Mouse (Mus musculus): ENCODE data around the gene Slc38a6. TPM values are rescaled to one million over a fixed set of nuclear protein-coding genes. Genes with fewer than 3 reads are reported as not detected.

The Slc38a6 gene
- polyA plus RNA-seq, 1 experiment from 2014 or later: 7.6 TPM

- H3K36me3 ChIP-seq (ENCODE audit: poor library complexity, severe bottlenecking): peaks cover 4% of the 10 kb centered on the region; the same call in 1 of the 2 replicates
- no peaks in the 10 kb centered on the region for H3K9me3 ChIP-seq (replicated peaks)
- no peak overlapping the region for H3K4me2 ChIP-seq
- H3K4me3 ChIP-seq: no peak overlapping the region
- peaks cover 10% of the 10 kb centered on the region for H3K4me1 ChIP-seq
- no peak for ATAC-seq
- no peak overlapping the region for H3K9ac ChIP-seq
- no peaks in the 10 kb centered on the region for H3K27me3 ChIP-seq
- no peak overlapping the region for H3K27ac ChIP-seq
- 85% methylated on average over 12 of the region's 12 CpGs for WGBS
Measured at GRCm38 (mm10) chr12:73345157-73345556, 58.6 kb downstream of the Slc38a6 start.

DNA sequence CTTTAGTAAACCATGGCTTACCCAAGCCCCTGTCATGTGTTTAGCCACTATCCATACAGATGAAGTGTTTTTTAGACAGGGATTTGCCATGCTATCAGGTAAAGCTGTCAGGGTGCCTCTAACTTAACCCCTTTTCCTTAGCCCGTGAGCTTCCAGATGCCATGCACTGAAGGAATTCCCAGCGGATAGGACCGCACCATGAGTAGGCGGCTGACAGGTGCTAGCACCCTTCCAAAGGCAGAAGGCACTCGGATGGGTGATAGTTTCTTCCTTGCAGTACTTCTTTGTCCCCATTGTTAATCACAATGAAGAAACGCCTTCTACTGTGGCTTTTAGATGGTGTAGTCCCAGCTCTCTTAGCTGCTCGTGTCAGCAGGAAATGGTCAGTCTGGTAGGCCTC lies 60.6 kb downstream of the Slc38a6 start:
- H3K36me3 ChIP-seq (ENCODE audit: poor library complexity, severe bottlenecking): peaks cover 4% of the 10 kb centered on the region; the same call in 1 of the 2 replicates
- no peak for ATAC-seq
- H3K9me3 ChIP-seq (replicated peaks): no peaks in the 10 kb centered on the region
- H3K4me2 ChIP-seq: no peak overlapping the region
- WGBS: 81% methylated on average over 7 of the region's 7 CpGs
- no peaks in the 10 kb centered on the region for H3K27me3 ChIP-seq
- no peak overlapping the region for H3K27ac ChIP-seq
- no peak overlapping the region for H3K9ac ChIP-seq
- no peaks in the 10 kb centered on the region for H3K4me1 ChIP-seq
- no peak overlapping the region for H3K4me3 ChIP-seq

- ATAC-seq: no peak
- 70% methylated on average over 7 of the region's 7 CpGs for WGBS
Measured at GRCm38 (mm10) chr12:73350466-73350865, 63.9 kb downstream of the Slc38a6 start.

GRCm38 (mm10) chr12:73350982-73351381 lies 64.4 kb downstream of the Slc38a6 start:
- Histone ChIP-seq H3K4me1 (peaks cover 16% of the 10 kb centered on the region), H3K27me3 (no peaks in the 10 kb centered on the region), H3K9ac (no peak overlapping the region), H3K4me3 (no peak overlapping the region), H3K9me3 (replicated peaks) (no peaks in the 10 kb centered on the region), H3K27ac (no peak overlapping the region), H3K36me3 (ENCODE audit: poor library complexity, severe bottlenecking) (no peaks in the 10 kb centered on the region), H3K4me2 (no peak overlapping the region)
- ATAC-seq: no peak
- 38% methylated on average over 9 of the region's 9 CpGs for WGBS

More at GRCm38 (mm10) chr12:73350466-73350865, 63.9 kb downstream of the Slc38a6 start:
- no peaks in the 10 kb centered on the region for H3K36me3 ChIP-seq (ENCODE audit: poor library complexity, severe bottlenecking)
- H3K27ac ChIP-seq: no peak overlapping the region
- no peak overlapping the region for H3K4me3 ChIP-seq
- H3K27me3 ChIP-seq: no peaks in the 10 kb centered on the region
- H3K4me2 ChIP-seq: no peak overlapping the region
- no peaks in the 10 kb centered on the region for H3K9me3 ChIP-seq (replicated peaks)
- H3K4me1 ChIP-seq: peaks cover 15% of the 10 kb centered on the region
- H3K9ac ChIP-seq: no peak overlapping the region

- H3K4me1 ChIP-seq: peaks cover 16% of the 10 kb centered on the region
- H3K36me3 ChIP-seq (ENCODE audit: poor library complexity, severe bottlenecking): no peaks in the 10 kb centered on the region
- no peak overlapping the region for H3K4me2 ChIP-seq
- WGBS: 90% methylated on average over 14 of the region's 14 CpGs
- H3K4me3 ChIP-seq: no peak overlapping the region
- H3K27me3 ChIP-seq: no peaks in the 10 kb centered on the region
- H3K9ac ChIP-seq: no peak overlapping the region
- no peak for ATAC-seq
- H3K9me3 ChIP-seq (replicated peaks): no peaks in the 10 kb centered on the region
- no peak overlapping the region for H3K27ac ChIP-seq
Measured at GRCm38 (mm10) chr12:73351746-73352145, 65.2 kb downstream of the Slc38a6 start.

- Histone ChIP-seq H3K4me3 (no peak overlapping the region), H3K4me2 (no peak overlapping the region), H3K4me1 (peaks cover 16% of the 10 kb centered on the region), H3K36me3 (ENCODE audit: poor library complexity, severe bottlenecking) (no peaks in the 10 kb centered on the region), H3K9me3 (replicated peaks) (no peaks in the 10 kb centered on the region; the same call in 1 of the 2 replicates), H3K27ac (no peak overlapping the region), H3K27me3 (no peaks in the 10 kb centered on the region), H3K9ac (no peak overlapping the region)
- WGBS: 85% methylated on average over 5 of the region's 5 CpGs
- peak; percentile 45; the same call in 1 of the 2 replicates for ATAC-seq
Measured at GRCm38 (mm10) chr12:73353362-73353761, 66.8 kb downstream of the Slc38a6 start.

DNA sequence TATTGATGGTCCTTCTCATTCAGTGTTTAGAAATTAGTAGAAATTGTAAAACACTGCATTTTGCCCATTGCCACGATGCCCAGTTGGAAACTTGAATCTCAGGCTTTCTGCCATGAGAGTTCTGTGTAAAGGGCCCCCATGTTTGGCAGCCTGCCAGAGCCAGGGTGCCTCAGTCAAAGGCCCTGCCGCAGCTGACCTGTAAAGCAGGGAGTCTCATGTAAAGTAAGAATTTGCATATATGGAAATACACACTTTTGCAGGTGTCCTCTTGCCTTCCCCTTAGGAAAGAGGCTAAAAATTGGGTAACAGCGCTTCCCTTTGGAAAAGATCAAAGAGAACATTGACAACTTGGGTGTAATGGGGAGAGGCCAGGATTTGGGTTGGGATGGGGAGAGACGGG lies 67.9 kb downstream of the Slc38a6 start:
- Histone ChIP-seq H3K9me3 (replicated peaks) (no peaks in the 10 kb centered on the region; the same call in 1 of the 2 replicates), H3K36me3 (ENCODE audit: poor library complexity, severe bottlenecking) (no peaks in the 10 kb centered on the region), H3K27me3 (no peaks in the 10 kb centered on the region), H3K9ac (no peak overlapping the region), H3K4me2 (no peak overlapping the region), H3K27ac (no peak overlapping the region), H3K4me1 (peaks cover 16% of the 10 kb centered on the region), H3K4me3 (no peak overlapping the region)
- 45% methylated on average over 4 of the region's 4 CpGs for WGBS
- ATAC-seq: peak; percentile 51; the same call in 1 of the 2 replicates

- H3K9ac ChIP-seq: no peak overlapping the region
- WGBS: 69% methylated on average over 14 of the region's 14 CpGs
- H3K4me1 ChIP-seq: peaks cover 16% of the 10 kb centered on the region
- H3K36me3 ChIP-seq (ENCODE audit: poor library complexity, severe bottlenecking): no peaks in the 10 kb centered on the region
- H3K27me3 ChIP-seq: no peaks in the 10 kb centered on the region
- no peaks in the 10 kb centered on the region; the same call in 1 of the 2 replicates for H3K9me3 ChIP-seq (replicated peaks)
- no peak overlapping the region for H3K4me3 ChIP-seq
- H3K4me2 ChIP-seq: no peak overlapping the region
- H3K27ac ChIP-seq: no peak overlapping the region
- ATAC-seq: no peak
Measured at GRCm38 (mm10) chr12:73355084-73355775, 68.7 kb downstream of the Slc38a6 start.

DNA sequence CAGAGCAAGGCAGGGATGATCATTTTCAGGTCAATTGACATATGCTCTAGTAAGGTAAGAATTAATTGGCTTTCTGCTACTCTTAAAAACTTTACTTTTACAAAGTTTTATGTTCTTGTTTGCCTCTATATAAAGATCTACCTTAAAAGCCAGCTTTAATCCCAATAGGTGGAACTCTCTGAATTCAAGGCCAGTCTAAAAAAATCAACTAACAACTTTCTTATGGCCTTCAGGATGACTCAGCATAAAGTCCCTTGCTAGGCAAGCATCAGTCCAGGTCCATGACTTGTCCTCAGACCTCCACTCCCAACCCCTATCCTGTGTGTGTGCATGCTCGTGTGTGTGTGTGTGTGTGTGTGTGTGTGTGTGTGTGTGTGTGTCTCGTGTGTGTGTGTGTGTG lies 70.1 kb downstream of the Slc38a6 start:
- Histone ChIP-seq H3K27ac (no peak overlapping the region), H3K9me3 (replicated peaks) (no peaks in the 10 kb centered on the region; the same call in 1 of the 2 replicates), H3K4me3 (no peak overlapping the region), H3K36me3 (ENCODE audit: poor library complexity, severe bottlenecking) (no peaks in the 10 kb centered on the region), H3K27me3 (no peaks in the 10 kb centered on the region), H3K4me1 (peaks cover 16% of the 10 kb centered on the region), H3K4me2 (no peak overlapping the region), H3K9ac (no peak overlapping the region)
- 92% methylated on average over 2 of the region's 2 CpGs for WGBS
- ATAC-seq: no peak

DNA sequence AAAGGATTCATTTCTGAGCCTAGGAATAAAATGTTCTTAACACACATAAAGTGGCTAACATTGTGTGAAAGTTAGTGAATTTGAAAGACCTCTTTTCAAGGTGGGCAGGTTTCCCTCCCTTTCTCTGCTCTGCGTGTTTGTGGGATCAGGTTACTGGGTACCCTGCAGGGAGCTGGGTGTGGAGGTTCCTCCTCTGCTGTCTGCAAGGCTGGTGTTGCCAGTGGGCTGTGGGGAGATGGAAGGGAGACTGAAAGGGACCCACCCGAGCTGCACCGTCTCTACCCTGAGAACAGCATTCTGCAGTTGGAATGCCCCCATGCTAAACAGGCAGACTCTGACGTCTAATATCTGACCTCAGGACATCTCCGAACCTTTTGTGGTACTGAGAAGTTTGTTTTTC lies 70.7 kb downstream of the Slc38a6 start:
- peaks cover 16% of the 10 kb centered on the region for H3K4me1 ChIP-seq
- no peaks in the 10 kb centered on the region for H3K27me3 ChIP-seq
- WGBS: 63% methylated on average over 5 of the region's 5 CpGs
- ATAC-seq: no peak
- H3K27ac ChIP-seq: no peak overlapping the region
- no peaks in the 10 kb centered on the region; the same call in 1 of the 2 replicates for H3K9me3 ChIP-seq (replicated peaks)
- H3K36me3 ChIP-seq (ENCODE audit: poor library complexity, severe bottlenecking): no peaks in the 10 kb centered on the region
- H3K9ac ChIP-seq: no peak overlapping the region
- no peak overlapping the region for H3K4me3 ChIP-seq
- H3K4me2 ChIP-seq: no peak overlapping the region

DNA sequence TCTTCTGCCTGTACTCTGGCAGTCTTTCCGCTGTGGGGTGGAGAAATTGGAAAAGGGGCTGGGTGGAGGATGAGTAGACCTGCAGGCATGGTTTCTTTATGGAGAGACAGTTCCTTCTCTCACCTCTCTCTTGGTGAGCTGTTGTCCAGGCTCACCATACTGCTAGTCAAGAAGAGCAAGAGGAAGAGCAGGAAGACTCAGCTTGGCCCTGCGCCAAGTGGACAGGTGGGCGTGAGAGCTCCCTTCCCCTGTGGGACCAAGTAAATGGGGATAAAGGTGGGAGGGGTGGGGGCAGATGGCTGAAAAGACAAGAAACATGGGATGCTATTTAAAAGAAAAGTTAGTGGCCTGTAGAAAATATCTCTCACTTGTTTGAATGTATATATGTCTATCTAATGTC lies 71.2 kb downstream of the Slc38a6 start:
- Histone ChIP-seq H3K36me3 (ENCODE audit: poor library complexity, severe bottlenecking) (no peaks in the 10 kb centered on the region), H3K4me2 (no peak overlapping the region), H3K27me3 (no peaks in the 10 kb centered on the region), H3K9ac (no peak overlapping the region), H3K27ac (no peak overlapping the region), H3K4me3 (no peak overlapping the region), H3K9me3 (replicated peaks) (no peaks in the 10 kb centered on the region; the same call in 1 of the 2 replicates), H3K4me1 (peaks cover 16% of the 10 kb centered on the region)
- no peak for ATAC-seq
- 92% methylated on average over 3 of the region's 3 CpGs for WGBS

DNA sequence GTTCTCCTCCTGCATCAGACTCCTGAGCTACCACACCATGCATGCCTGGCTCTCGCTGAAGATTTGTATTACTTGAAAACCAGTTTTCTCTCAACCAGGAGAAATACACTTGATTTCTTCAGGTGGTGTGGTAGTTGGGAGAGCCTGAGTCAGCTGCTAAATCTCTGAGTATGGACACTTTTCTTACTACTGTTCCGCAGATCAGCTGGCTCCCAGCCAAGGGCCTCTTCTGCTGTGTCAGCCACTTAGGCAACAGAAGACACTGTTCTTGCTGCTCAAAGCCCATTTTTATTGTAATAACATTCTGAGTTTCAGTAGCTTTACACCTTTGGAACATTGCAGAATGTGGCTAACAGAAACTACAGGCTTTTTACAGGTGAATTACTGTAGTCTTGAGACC lies 72.1 kb downstream of the Slc38a6 start:
- 87% methylated on average over 2 of the region's 2 CpGs for WGBS
- Histone ChIP-seq H3K4me1 (peaks cover 16% of the 10 kb centered on the region), H3K27me3 (no peaks in the 10 kb centered on the region), H3K27ac (no peak overlapping the region), H3K4me3 (no peak overlapping the region), H3K9ac (no peak overlapping the region), H3K4me2 (no peak overlapping the region), H3K9me3 (replicated peaks) (no peaks in the 10 kb centered on the region; the same call in 1 of the 2 replicates), H3K36me3 (ENCODE audit: poor library complexity, severe bottlenecking) (no peaks in the 10 kb centered on the region)
- ATAC-seq: no peak

DNA sequence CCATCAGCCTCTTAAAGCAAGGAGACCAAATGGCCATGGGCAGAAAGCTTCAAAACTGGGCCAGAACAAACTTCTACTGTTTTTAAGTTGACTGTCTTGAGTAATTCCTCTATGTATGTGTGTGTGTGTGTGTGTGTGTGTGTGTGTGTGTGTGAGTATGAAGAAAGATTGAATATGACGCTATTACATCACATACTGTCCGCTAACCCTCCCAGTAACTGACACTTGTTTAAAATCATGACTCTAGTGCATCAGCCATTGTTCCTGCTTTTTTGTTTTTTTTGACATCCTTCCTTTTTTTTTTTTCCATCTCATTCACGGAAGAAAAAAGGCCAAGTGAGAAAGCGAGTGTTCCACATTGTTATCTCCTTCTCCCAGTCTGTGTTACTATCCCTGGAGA lies 72.9 kb downstream of the Slc38a6 start:
- no peaks in the 10 kb centered on the region for H3K36me3 ChIP-seq (ENCODE audit: poor library complexity, severe bottlenecking)
- no peak overlapping the region for H3K4me3 ChIP-seq
- 77% methylated on average over 4 of the region's 4 CpGs for WGBS
- no peaks in the 10 kb centered on the region for H3K27me3 ChIP-seq
- H3K4me1 ChIP-seq: peaks cover 11% of the 10 kb centered on the region
- no peak for ATAC-seq
- no peak overlapping the region for H3K4me2 ChIP-seq
- H3K9ac ChIP-seq: no peak overlapping the region
- H3K27ac ChIP-seq: no peak overlapping the region
- no peaks in the 10 kb centered on the region; the same call in 1 of the 2 replicates for H3K9me3 ChIP-seq (replicated peaks)
